Mouse (Mus musculus) limb, embryonic 14.5 days (tissue): Measurements from ENCODE around the gene Dhrs3. TPM values are rescaled to one million over a fixed set of nuclear protein-coding genes. Genes with fewer than 3 reads are reported as not detected.

ENCODE experiments used
- ATAC-seq: fragments of 200-750 bp; cut with Nextera tagmentation; 2 replicates; pipeline ENCODE4 v1.8.0; 2017; ENCODE audit warnings: low read depth, moderate number of reproducible peaks, moderate TSS enrichment; ENCODE audit not compliant: low FRiP score
- DNase-seq: peaks from one replicate; pipeline ENCODE4 v3.0.0-alpha.2; 2015; ENCODE audit warnings: low spot score
- H3K27ac ChIP-seq: fragments of 300-500 bp; sonication (generic); replicated peaks from 2 replicates; pipeline ENCODE4 v1.5.1; 2014; ENCODE audit warnings: low read depth, mild to moderate bottlenecking, low read length, moderate library complexity, mixed read lengths
- H3K27me3 ChIP-seq: fragments of 300-500 bp; sonication (generic); 2 replicates; pipeline ENCODE4 v1.6.1; 2014; ENCODE audit warnings: low read length, mixed read lengths; ENCODE audit not compliant: control insufficient read depth, insufficient read depth
- H3K36me3 ChIP-seq: fragments of 300-500 bp; sonication (generic); 2 replicates; pipeline ENCODE4 v1.6.1; 2014; ENCODE audit warnings: mild to moderate bottlenecking, low read length, moderate library complexity, mixed read lengths; ENCODE audit not compliant: control insufficient read depth, insufficient read depth
- H3K4me1 ChIP-seq: fragments of 300-500 bp; sonication (generic); 2 replicates; pipeline ENCODE4 v1.6.1; 2014; ENCODE audit warnings: antibody characterized with exemption, low read length, mixed read lengths; ENCODE audit not compliant: control insufficient read depth, insufficient read depth
- H3K4me2 ChIP-seq: fragments of 300-500 bp; sonication (generic); replicated peaks from 2 replicates; pipeline ENCODE4 v1.6.1; 2014; ENCODE audit warnings: low read depth, mild to moderate bottlenecking, low read length, moderate library complexity; ENCODE audit not compliant: severe bottlenecking
- H3K4me3 ChIP-seq: fragments of 300-500 bp; sonication (generic); replicated peaks from 2 replicates; pipeline ENCODE4 v1.5.1; 2014; ENCODE audit warnings: low read length
- H3K9ac ChIP-seq: fragments of 300-500 bp; sonication (generic); 2 replicates; pipeline ENCODE4 v1.6.1; 2014; ENCODE audit warnings: mild to moderate bottlenecking, low read depth, low read length, moderate library complexity; ENCODE audit not compliant: severe bottlenecking
- H3K9me3 ChIP-seq: fragments of 300-500 bp; sonication (generic); 2 replicates; pipeline ENCODE4 v1.6.1; 2016; ENCODE audit warnings: low read length; ENCODE audit not compliant: control insufficient read depth
- POLR2A ChIP-seq: fragments of 200-500 bp; IDR thresholded peaks from 2 replicates; pipeline ENCODE4 v1.8.0; 2012; ENCODE audit warnings: inconsistent platforms, mild to moderate bottlenecking, moderate library complexity, borderline replicate concordance; ENCODE audit not compliant: insufficient read depth, insufficient read length; ENCODE audit errors: extremely low read depth
- WGBS: fragments of 180-500 bp; shearing (Covaris S2); extraction: QIAGEN DNeasy Blood & Tissue Kit; methylation state at CpG from one replicate; pipeline ENCODE4 v1.1.7; 2014; 5-methylcytosine and 5-hydroxymethylcytosine counted together
- polyA plus RNA-seq, 2 experiments: library from polyadenylated mRNA; depleted of rRNA in 1 of 2; stranded (reverse) in 1 of 2; unstranded in 1 of 2; fragments of >200 nt; fragmentation: Nextera tagmentation in 1 of 2; extraction: Ambion mirVana in 1 of 2; gene quantifications; 2 replicates each; pipeline versions ENCODE4 v1.2.1 to v1.2.3; 2012 to 2014

Gene Dhrs3
- polyA plus RNA-seq, 2 experiments = 69.7 to 121 TPM

DNA sequence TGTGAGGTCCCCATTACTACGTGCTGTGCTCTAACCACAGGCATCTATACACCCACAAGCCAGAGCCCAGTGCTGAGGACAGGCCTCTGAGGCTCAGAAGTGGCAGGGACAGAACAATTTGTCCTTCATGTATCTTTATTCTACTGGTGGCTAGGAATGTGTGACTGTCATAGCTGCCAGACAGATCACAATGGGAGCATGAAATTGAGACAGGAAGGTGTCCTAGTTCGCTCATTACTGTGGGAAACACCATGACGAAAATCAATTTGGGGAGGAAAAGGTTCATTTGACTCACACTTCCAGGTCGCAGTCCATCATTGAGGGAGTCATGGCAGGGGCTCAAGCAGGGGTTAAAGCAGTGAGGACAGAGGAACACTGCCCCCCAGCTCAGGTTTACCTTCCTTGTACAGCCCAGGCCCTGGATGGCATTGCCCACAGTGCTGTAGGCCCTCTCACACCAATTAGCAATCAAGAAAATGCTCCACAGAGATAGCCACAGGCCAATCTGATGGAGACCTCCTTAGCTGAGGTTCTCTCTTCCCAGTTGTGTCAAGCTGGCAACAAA, 47.3 kb downstream of the Dhrs3 start:
- 84% methylated on average over 4 of the region's 4 CpGs for WGBS
- no peak for TF ChIP-seq POLR2A

DNA sequence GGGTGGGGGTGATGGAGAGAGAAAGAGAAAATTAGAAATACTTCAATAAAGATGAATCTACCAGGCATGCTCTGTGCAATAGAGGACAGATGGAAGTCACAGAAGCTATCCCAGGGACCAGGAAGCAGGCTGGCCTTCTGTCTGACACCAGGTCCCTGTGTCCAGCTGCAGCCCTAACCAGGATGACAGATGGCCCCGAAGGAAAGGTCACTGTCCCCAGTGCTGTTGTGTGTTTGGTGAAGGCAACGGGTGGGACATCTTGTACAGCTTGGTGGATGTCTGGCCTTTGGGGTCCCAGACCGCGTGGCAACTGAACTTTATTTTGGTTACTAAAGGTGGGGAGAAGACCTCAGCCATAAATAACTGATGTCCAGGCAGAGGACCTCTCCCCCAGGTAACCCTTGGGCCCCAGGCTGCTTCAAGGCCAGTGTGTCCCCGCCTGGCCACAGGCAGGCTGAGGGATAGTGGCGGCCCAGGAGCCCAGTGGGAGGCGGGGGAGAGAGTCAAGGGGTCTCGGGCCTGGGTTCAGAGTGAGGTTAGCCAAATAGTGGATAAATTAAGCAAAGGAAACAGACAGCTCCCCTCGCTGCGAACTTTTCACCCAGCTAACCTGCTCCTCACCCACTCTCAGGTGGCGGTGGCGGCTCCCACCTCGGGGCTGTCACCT, 48.3 kb downstream of the Dhrs3 start:
- H3K9me3 ChIP-seq = no peaks in the 10 kb centered on the region
- H3K27me3 ChIP-seq = no peaks in the 10 kb centered on the region
- TF ChIP-seq POLR2A = no peak
- no peak overlapping the region for H3K4me2 ChIP-seq
- no peak overlapping the region for H3K4me3 ChIP-seq
- no peak for DNase-seq
- 52% methylated on average over 13 of the region's 13 CpGs for WGBS
- H3K9ac ChIP-seq = no peak overlapping the region
- H3K27ac ChIP-seq = no peak overlapping the region
- no peaks in the 10 kb centered on the region for H3K4me1 ChIP-seq
- ATAC-seq = no peak
- H3K36me3 ChIP-seq = no peaks in the 10 kb centered on the region

More for the DNA sequence above, 47.3 kb downstream of the Dhrs3 start:
- ATAC-seq (no peak), DNase-seq (no peak)
- no peak overlapping the region for H3K9ac ChIP-seq
- no peaks in the 10 kb centered on the region for H3K27me3 ChIP-seq
- H3K36me3 ChIP-seq = no peaks in the 10 kb centered on the region
- H3K9me3 ChIP-seq = no peaks in the 10 kb centered on the region
- H3K4me3 ChIP-seq = no peak overlapping the region
- H3K4me2 ChIP-seq = no peak overlapping the region
- H3K27ac ChIP-seq = no peak overlapping the region
- H3K4me1 ChIP-seq = no peaks in the 10 kb centered on the region

DNA sequence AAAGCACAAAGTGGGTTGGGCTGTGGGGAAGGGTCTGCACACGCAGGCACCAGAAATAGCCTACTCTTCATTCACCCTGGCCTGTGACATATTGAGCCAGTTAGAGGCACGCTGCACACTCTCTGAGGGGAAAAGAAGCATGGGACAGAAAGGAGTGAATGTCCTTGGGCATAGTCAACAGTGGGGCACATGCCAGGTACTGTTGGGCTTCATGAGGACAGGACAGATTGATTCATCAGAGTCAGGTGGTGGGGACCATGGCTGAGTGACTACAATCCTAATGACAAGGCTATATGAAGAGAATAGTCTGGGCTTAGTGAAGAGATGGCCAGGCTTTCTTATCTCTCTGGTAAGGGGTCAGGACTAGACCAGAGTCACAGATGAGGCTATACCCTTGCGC, 49.8 kb downstream of the Dhrs3 start:
- Histone ChIP-seq H3K4me3 (no peak overlapping the region), H3K27ac (no peak overlapping the region), H3K4me2 (no peak overlapping the region), H3K36me3 (no peaks in the 10 kb centered on the region), H3K4me1 (no peaks in the 10 kb centered on the region), H3K27me3 (no peaks in the 10 kb centered on the region), H3K9me3 (no peaks in the 10 kb centered on the region), H3K9ac (no peak overlapping the region)
- WGBS = 87% methylated on average over 3 of the region's 3 CpGs
- no peak for TF ChIP-seq POLR2A
- DNase-seq = no peak
- ATAC-seq = no peak

DNA sequence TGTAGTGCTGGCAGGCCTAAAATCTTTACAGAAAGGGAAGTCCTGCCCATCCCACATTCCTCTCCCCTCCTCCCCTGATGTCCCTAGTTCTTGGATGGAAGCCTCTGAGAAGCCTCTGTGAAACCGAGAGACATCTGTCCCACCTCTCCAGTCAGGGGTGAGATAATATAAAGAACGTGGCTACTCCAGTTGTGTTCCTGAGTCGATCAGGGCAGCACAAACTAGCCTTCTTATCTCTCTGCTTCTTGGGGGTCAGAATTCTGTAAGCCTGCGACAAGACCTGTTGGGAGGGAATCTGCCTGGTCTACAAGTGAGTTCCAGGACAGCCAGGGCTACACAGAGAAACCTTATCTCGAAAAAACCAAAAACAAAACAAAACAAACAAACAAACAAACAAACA, 50.6 kb downstream of the Dhrs3 start:
- no peak for TF ChIP-seq POLR2A
- Histone ChIP-seq H3K27ac (no peak overlapping the region), H3K9me3 (no peaks in the 10 kb centered on the region), H3K4me2 (no peak overlapping the region), H3K4me3 (no peak overlapping the region), H3K9ac (no peak overlapping the region), H3K27me3 (no peaks in the 10 kb centered on the region), H3K36me3 (no peaks in the 10 kb centered on the region), H3K4me1 (no peaks in the 10 kb centered on the region)
- ATAC-seq (no peak), DNase-seq (no peak)
- WGBS = 79% methylated on average over 5 of the region's 5 CpGs

DNA sequence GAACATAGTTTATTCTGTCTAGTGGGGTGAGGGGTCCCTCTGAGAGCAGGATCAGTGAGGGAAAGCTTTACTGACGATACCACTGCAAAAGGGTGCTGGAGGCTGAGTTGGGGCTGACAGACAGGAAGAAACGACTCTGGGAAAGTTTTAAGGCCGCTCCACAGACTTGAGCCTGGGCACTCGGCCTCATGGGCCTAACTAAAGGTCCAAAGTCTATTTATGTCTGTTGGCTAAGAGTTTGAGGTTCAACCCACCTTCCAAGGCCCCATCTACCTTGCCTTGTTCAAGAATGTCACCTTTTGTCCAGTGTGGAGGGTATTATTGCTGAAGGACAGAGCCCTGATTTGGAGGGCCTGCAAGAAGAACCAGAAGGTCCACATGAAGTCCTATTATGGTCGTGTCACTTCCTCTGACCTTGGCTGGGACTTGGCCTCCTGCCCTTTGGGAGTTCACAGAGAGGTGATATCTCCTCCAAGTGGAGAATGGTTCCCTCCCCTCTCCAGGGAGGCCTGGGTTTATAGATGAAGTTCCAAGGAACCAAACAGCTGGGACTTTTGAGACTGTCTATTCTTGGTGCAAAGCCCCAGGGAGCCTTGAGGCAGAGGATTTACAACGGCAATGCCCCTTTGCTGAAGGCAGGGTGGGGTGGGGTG, 55.2 kb downstream of the Dhrs3 start:
- Histone ChIP-seq H3K27ac (no peak overlapping the region), H3K4me1 (peaks cover 14% of the 10 kb centered on the region), H3K4me3 (no peak overlapping the region), H3K36me3 (no peaks in the 10 kb centered on the region), H3K27me3 (no peaks in the 10 kb centered on the region), H3K9ac (no peak overlapping the region), H3K4me2 (no peak overlapping the region), H3K9me3 (no peaks in the 10 kb centered on the region)
- DNase-seq = no peak
- no peak for ATAC-seq
- WGBS = 52% methylated on average over 6 of the region's 6 CpGs
- no peak for TF ChIP-seq POLR2A
